Mouse (Mus musculus) cerebellum, adult 18-20 months (tissue): Measurements from ENCODE around the gene Fam151b.

Experiments used
- DNase-seq, 2 experiments: peaks; one replicate each; pipeline ENCODE4 v3.0.0; 2021

The Fam151b gene

GRCm38 (mm10) chr13:92410486-92410885, 73.3 kb downstream of the Fam151b start:
- no peak for DNase-seq

GRCm38 (mm10) chr13:92403496-92403895, 80.3 kb downstream of the Fam151b start:
- no peak for DNase-seq

- DNase-seq = no peak
Measured at GRCm38 (mm10) chr13:92402063-92402462, 81.8 kb downstream of the Fam151b start.
